Mouse (Mus musculus): ENCODE data around the gene Morn4. TPM values are rescaled to one million over a fixed set of nuclear protein-coding genes. Genes with fewer than 3 reads are reported as not detected.

The Morn4 gene
- total and polyA plus RNA-seq, 3 experiments = 5.7 to 18.4 TPM; not detected in 1

- TF ChIP-seq MAX (IDR thresholded peaks at IDR 0.05; ENCODE audit: low read length) (peak; percentile 99), KAT2A (conservative IDR thresholded peaks at IDR 0.05; ENCODE audit: low read depth, low read length) (no peak), RAD21 (IDR thresholded peaks at IDR 0.05; ENCODE audit: low read depth, low read length) (peak; percentile 72), TBP (IDR thresholded peaks at IDR 0.05; ENCODE audit: low read depth, low read length) (peak; percentile 36; the same call in 1 of the 2 replicates), CHD2 (IDR thresholded peaks at IDR 0.05; ENCODE audit: low read length) (no peak), RCOR1 (IDR thresholded peaks at IDR 0.05; ENCODE audit: low read depth, low read length) (peak; percentile 67), ETS1 (IDR thresholded peaks at IDR 0.05; ENCODE audit: low read depth, low read length) (peak; percentile 60), USF1 (IDR thresholded peaks at IDR 0.05; ENCODE audit: low read depth, low read length) (peak; percentile 96), MXI1 (IDR thresholded peaks at IDR 0.05; ENCODE audit: low read depth, low read length) (peak; percentile 94)
Measured at GRCm38 (mm10) chr19:42045269-42046102, 40.7 kb downstream of the Morn4 start, which contains the start of gene Hoga1 (continued).

DNA sequence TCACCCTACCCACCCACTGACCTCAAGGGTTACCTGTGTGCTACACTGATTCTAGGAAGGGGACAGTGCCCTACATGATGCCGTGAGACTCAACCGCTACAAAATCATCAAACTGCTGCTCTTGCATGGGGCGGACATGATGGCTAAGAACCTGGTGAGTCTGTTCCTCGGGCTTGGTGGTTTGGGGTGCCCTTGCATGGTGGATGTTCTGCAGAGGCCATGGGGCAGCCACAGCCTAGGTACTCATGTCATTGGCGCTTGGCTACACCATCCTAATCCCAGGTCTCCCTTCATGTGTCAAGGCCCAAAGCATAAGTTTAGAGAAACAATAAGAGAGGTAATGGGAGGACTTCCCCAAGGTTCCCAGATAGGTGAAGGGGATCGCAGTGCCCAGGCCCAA, 42.2 kb downstream of the Morn4 start:
- TF ChIP-seq HCFC1 (IDR thresholded peaks at IDR 0.05; ENCODE audit: low read depth, low read length) (no peak), CHD2 (IDR thresholded peaks at IDR 0.05; ENCODE audit: low read length) (no peak), ZKSCAN1 (IDR thresholded peaks at IDR 0.05; ENCODE audit: low read depth, low read length) (no peak), MEF2A (IDR thresholded peaks at IDR 0.05; ENCODE audit: extremely low read depth, insufficient replicate concordance, low read depth, low read length, poor library complexity, severe bottlenecking) (no peak), JUND (IDR thresholded peaks at IDR 0.05; ENCODE audit: low read depth, low read length) (no peak), USF2 (IDR thresholded peaks at IDR 0.05; ENCODE audit: borderline replicate concordance in 1 of 2, insufficient read depth in 1 of 2, low read depth in 1 of 2, low read length in 2 of 2) (no peak), GATA1 (IDR thresholded peaks at IDR 0.05; ENCODE audit: low read depth, low read length) (no peak), ZC3H11A (IDR thresholded peaks at IDR 0.05; ENCODE audit: low read depth, low read length) (no peak), SIN3A (IDR thresholded peaks at IDR 0.05; ENCODE audit: low read length) (no peak), E2F4 (IDR thresholded peaks at IDR 0.05; ENCODE audit: borderline replicate concordance, low read depth, low read length) (no peak), POLR2A (IDR thresholded peaks at IDR 0.05; ENCODE audit: control insufficient read depth in 1 of 2, insufficient read depth in 1 of 2, low read depth in 1 of 2, low read length in 2 of 2, poor library complexity in 1 of 2) (no peak), ZMIZ1 (IDR thresholded peaks at IDR 0.05; ENCODE audit: low read depth, low read length) (no peak), RCOR1 (IDR thresholded peaks at IDR 0.05; ENCODE audit: low read depth, low read length) (no peak), TAL1 (IDR thresholded peaks at IDR 0.05; ENCODE audit: low read length) (no peak)
- no peak overlapping the region for H3K27ac ChIP-seq (ENCODE audit: control insufficient read depth, low read depth, low read length)
- H3K79me2 ChIP-seq (ENCODE audit: control insufficient read depth, insufficient read depth, low read length, poor library complexity) = no peaks in the 10 kb centered on the region
- no peaks in the 10 kb centered on the region for H3K9me3 ChIP-seq (replicated peaks; ENCODE audit: insufficient read depth, low read length)
- H3K9ac ChIP-seq (ENCODE audit: control insufficient read depth, low read depth, low read length, poor library complexity, severe bottlenecking) = no peak overlapping the region
- H3K36me3 ChIP-seq (ENCODE audit: control insufficient read depth in 1 of 2, insufficient read depth in 2 of 2, low read length in 2 of 2) = no peaks in the 10 kb centered on the region
- H3K4me3 ChIP-seq (ENCODE audit: control insufficient read depth in 1 of 2, insufficient read depth in 1 of 2, low read depth in 2 of 2, low read length in 2 of 2) = no peak overlapping the region
- no peak for DNase-seq (ENCODE audit: low read depth, low spot score)
- peaks cover 0 to 8% of the 10 kb centered on the region in 2 experiments; a peak in 2 of 4 replicates for H3K4me1 ChIP-seq (ENCODE audit: control insufficient read depth in 1 of 2, insufficient read depth in 2 of 2, low read length in 2 of 2)
- H3K27me3 ChIP-seq (ENCODE audit: control insufficient read depth in 1 of 2, insufficient read depth in 2 of 2, low read length in 2 of 2) = peaks cover 5 to 8% of the 10 kb centered on the region in 2 experiments

Data from MEL (cell line).